Mouse (Mus musculus): ENCODE measurements around the gene Slc7a8. TPM values are rescaled to one million over a fixed set of nuclear protein-coding genes. Genes with fewer than 3 reads are reported as not detected.

The Slc7a8 gene
- polyA plus RNA-seq, 1 experiment from 2014 or later = 0.50 TPM

GRCm38 (mm10) chr14:54793894-54794830 lies 12.4 kb upstream of the Slc7a8 start:
- no peak for DNase-seq (ENCODE audit: low spot score)
- Histone ChIP-seq H3K9me3 (replicated peaks) (no peaks in the 10 kb centered on the region), H3K27me3 (ENCODE audit: low read depth, poor library complexity, severe bottlenecking) (no peaks in the 10 kb centered on the region), H3K27ac (no peak overlapping the region), H3K36me3 (no peaks in the 10 kb centered on the region), H3K4me3 (no peak overlapping the region), H3K4me1 (no peaks in the 10 kb centered on the region)
- WGBS = 83% methylated on average over 8 of the region's 8 CpGs

- no peaks in the 10 kb centered on the region for H3K27me3 ChIP-seq (ENCODE audit: low read depth, poor library complexity, severe bottlenecking)
Observed at GRCm38 (mm10) chr14:54793351-54793750, 11.6 kb upstream of the Slc7a8 start.

GRCm38 (mm10) chr14:54792166-54792565 lies 10.4 kb upstream of the Slc7a8 start:
- no peaks in the 10 kb centered on the region for H3K9me3 ChIP-seq (replicated peaks)
- H3K4me3 ChIP-seq = no peak overlapping the region
- H3K27me3 ChIP-seq (ENCODE audit: low read depth, poor library complexity, severe bottlenecking) = no peaks in the 10 kb centered on the region
- H3K4me1 ChIP-seq = no peaks in the 10 kb centered on the region
- H3K36me3 ChIP-seq = no peaks in the 10 kb centered on the region
- DNase-seq (ENCODE audit: low spot score) = no peak
- H3K27ac ChIP-seq = no peak overlapping the region
- WGBS = 81% methylated on average over 6 of the region's 6 CpGs

More at GRCm38 (mm10) chr14:54793351-54793750, 11.6 kb upstream of the Slc7a8 start:
- Histone ChIP-seq H3K4me3 (no peak overlapping the region), H3K9me3 (replicated peaks) (no peaks in the 10 kb centered on the region), H3K27ac (no peak overlapping the region), H3K36me3 (no peaks in the 10 kb centered on the region), H3K4me1 (no peaks in the 10 kb centered on the region)
- no peak for DNase-seq (ENCODE audit: low spot score)
- 81% methylated on average over 1 of the region's 1 CpGs for WGBS

- Histone ChIP-seq H3K4me1 (no peaks in the 10 kb centered on the region), H3K36me3 (no peaks in the 10 kb centered on the region), H3K27me3 (ENCODE audit: low read depth, poor library complexity, severe bottlenecking) (peaks cover 3% of the 10 kb centered on the region), H3K9me3 (replicated peaks) (no peaks in the 10 kb centered on the region), H3K4me3 (no peak overlapping the region), H3K27ac (no peak overlapping the region)
- no peak for DNase-seq (ENCODE audit: low spot score)
- WGBS = 94% methylated on average over 5 of the region's 5 CpGs
Observed at GRCm38 (mm10) chr14:54788231-54788630, 6.5 kb upstream of the Slc7a8 start.

GRCm38 (mm10) chr14:54787226-54787625 lies 5.5 kb upstream of the Slc7a8 start:
- H3K27ac ChIP-seq = no peak overlapping the region
- WGBS = 48% methylated on average over 4 of the region's 4 CpGs

GRCm38 (mm10) chr14:54786489-54786888 lies 4.7 kb upstream of the Slc7a8 start:
- no peaks in the 10 kb centered on the region for H3K36me3 ChIP-seq
- DNase-seq (ENCODE audit: low spot score) = no peak
- no peak overlapping the region for H3K4me3 ChIP-seq
- 90% methylated on average over 10 of the region's 10 CpGs for WGBS
- H3K27me3 ChIP-seq (ENCODE audit: low read depth, poor library complexity, severe bottlenecking) = peaks cover 20% of the 10 kb centered on the region
- no peaks in the 10 kb centered on the region for H3K9me3 ChIP-seq (replicated peaks)
- no peak overlapping the region for H3K27ac ChIP-seq
- peaks cover 5% of the 10 kb centered on the region; the same call in 1 of the 2 replicates for H3K4me1 ChIP-seq

More at GRCm38 (mm10) chr14:54787226-54787625, 5.5 kb upstream of the Slc7a8 start:
- H3K9me3 ChIP-seq (replicated peaks) = no peaks in the 10 kb centered on the region
- no peak for DNase-seq (ENCODE audit: low spot score)
- no peaks in the 10 kb centered on the region for H3K36me3 ChIP-seq
- no peaks in the 10 kb centered on the region for H3K4me1 ChIP-seq
- peaks cover 13% of the 10 kb centered on the region for H3K27me3 ChIP-seq (ENCODE audit: low read depth, poor library complexity, severe bottlenecking)
- H3K4me3 ChIP-seq = no peak overlapping the region

- no peaks in the 10 kb centered on the region for H3K36me3 ChIP-seq
- 55% methylated on average over 4 of the region's 4 CpGs for WGBS
- DNase-seq (ENCODE audit: low spot score) = peak; percentile 67
Observed at GRCm38 (mm10) chr14:54785898-54786297, 4.2 kb upstream of the Slc7a8 start.

GRCm38 (mm10) chr14:54782971-54783370 lies 1.2 kb upstream of the Slc7a8 start:
- H3K4me3 ChIP-seq = no peak overlapping the region
- no peak for DNase-seq (ENCODE audit: low spot score)
- H3K36me3 ChIP-seq = no peaks in the 10 kb centered on the region
- 90% methylated on average over 6 of the region's 6 CpGs for WGBS
- H3K4me1 ChIP-seq = peaks cover 11% of the 10 kb centered on the region
- H3K27me3 ChIP-seq (ENCODE audit: low read depth, poor library complexity, severe bottlenecking) = peaks cover 45% of the 10 kb centered on the region
- H3K9me3 ChIP-seq (replicated peaks) = no peaks in the 10 kb centered on the region
- no peak overlapping the region for H3K27ac ChIP-seq

More at GRCm38 (mm10) chr14:54785898-54786297, 4.2 kb upstream of the Slc7a8 start:
- Histone ChIP-seq H3K4me3 (no peak overlapping the region), H3K27ac (no peak overlapping the region), H3K27me3 (ENCODE audit: low read depth, poor library complexity, severe bottlenecking) (peaks cover 26% of the 10 kb centered on the region), H3K9me3 (replicated peaks) (no peaks in the 10 kb centered on the region), H3K4me1 (peaks cover 10% of the 10 kb centered on the region)

GRCm38 (mm10) chr14:54780836-54781609 lies 723 bp downstream of the Slc7a8 start:
- Histone ChIP-seq H3K9me3 (replicated peaks) (no peaks in the 10 kb centered on the region), H3K4me1 (peaks cover 11% of the 10 kb centered on the region), H3K4me3 (peak overlapping the region; percentile 54), H3K27ac (no peak overlapping the region), H3K27me3 (ENCODE audit: low read depth, poor library complexity, severe bottlenecking) (peaks cover 45% of the 10 kb centered on the region), H3K36me3 (no peaks in the 10 kb centered on the region)
- peak; percentile 56 for DNase-seq (ENCODE audit: low spot score)
- 4% methylated on average over 35 of the region's 35 CpGs for WGBS

- Histone ChIP-seq H3K27ac (no peak overlapping the region), H3K4me3 (no peak overlapping the region), H3K27me3 (ENCODE audit: low read depth, poor library complexity, severe bottlenecking) (peaks cover 45% of the 10 kb centered on the region), H3K36me3 (no peaks in the 10 kb centered on the region), H3K9me3 (replicated peaks) (no peaks in the 10 kb centered on the region), H3K4me1 (peaks cover 11% of the 10 kb centered on the region)
- DNase-seq (ENCODE audit: low spot score) = no peak
- 86% methylated on average over 9 of the region's 9 CpGs for WGBS
Observed at GRCm38 (mm10) chr14:54780084-54780483, 1.7 kb downstream of the Slc7a8 start.

- H3K27me3 ChIP-seq (ENCODE audit: low read depth, poor library complexity, severe bottlenecking) = peaks cover 39% of the 10 kb centered on the region
- no peak overlapping the region for H3K4me3 ChIP-seq
- no peak for DNase-seq (ENCODE audit: low spot score)
- H3K27ac ChIP-seq = no peak overlapping the region
- 88% methylated on average over 4 of the region's 4 CpGs for WGBS
- H3K36me3 ChIP-seq = no peaks in the 10 kb centered on the region
- H3K9me3 ChIP-seq (replicated peaks) = no peaks in the 10 kb centered on the region
- peaks cover 11% of the 10 kb centered on the region for H3K4me1 ChIP-seq
Observed at GRCm38 (mm10) chr14:54777893-54778292, 3.9 kb downstream of the Slc7a8 start.

- Histone ChIP-seq H3K9me3 (replicated peaks) (no peaks in the 10 kb centered on the region), H3K27ac (no peak overlapping the region), H3K36me3 (no peaks in the 10 kb centered on the region), H3K4me3 (no peak overlapping the region), H3K4me1 (peaks cover 8% of the 10 kb centered on the region; the same call in 1 of the 2 replicates), H3K27me3 (ENCODE audit: low read depth, poor library complexity, severe bottlenecking) (peaks cover 28% of the 10 kb centered on the region)
- WGBS = 92% methylated on average over 5 of the region's 5 CpGs
- DNase-seq (ENCODE audit: low spot score) = no peak
Observed at GRCm38 (mm10) chr14:54776768-54777167, 5.0 kb downstream of the Slc7a8 start.

Data from limb, embryonic 10.5 days (tissue).